Comparison of ENCODE assay signal across 19 mouse cellular contexts in the genomic region with DNA sequence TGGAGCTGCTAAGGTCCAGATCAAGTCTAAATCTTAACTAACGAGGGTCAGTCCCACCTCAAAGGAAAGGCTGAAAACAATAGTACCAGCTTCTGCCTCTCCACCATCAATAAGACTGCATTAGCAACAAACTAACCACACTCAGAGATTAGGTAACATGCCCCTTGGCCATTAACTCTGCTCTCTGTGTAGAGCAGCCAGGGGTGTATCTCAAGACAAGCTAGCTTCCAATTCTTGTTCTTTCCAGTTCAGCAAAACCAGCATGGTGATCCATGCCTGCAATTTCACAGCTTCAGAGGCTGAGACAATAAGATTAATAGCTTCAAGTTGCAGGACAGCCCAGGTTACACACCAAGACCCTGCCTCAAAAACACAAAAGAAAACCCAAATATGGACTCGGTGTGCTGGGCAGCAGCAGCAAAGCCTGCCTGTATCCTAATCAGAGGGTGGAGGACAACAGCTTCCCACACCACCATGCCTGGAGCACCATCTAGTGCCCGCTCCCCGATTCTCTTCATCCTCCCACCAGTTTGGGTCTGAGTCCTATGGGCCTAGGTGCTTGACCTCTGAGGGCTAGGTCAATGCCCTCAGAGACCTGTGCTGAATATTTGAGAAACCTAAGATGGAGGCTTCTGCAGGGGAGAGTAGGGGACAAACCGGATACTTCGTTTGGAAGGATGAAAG. TPM values are rescaled to one million over a fixed set of nuclear protein-coding genes. Genes with fewer than 3 reads are reported as not detected.
DNase-seq lines count a peak whose midpoint lies in the region; ATAC-seq and TF ChIP-seq lines count a peak whose summit lies in the region.
"Had no signal": no experiment of that assay in that cellular context is flagged by ENCODE, and none has a peak within 500 bp of the region (broad histone marks: within the 10 kb centered on the region; RNA-seq: fewer than 3 reads in every experiment).

No protein-coding gene starts in this region.

- peak; percentile 56 for TF ChIP-seq CTCF in kidney, adult 2 months (conservative IDR thresholded peaks at IDR 0.05; ENCODE audit: insufficient read depth, insufficient read length, low read depth, low read length)
- TF ChIP-seq CTCF in testis, adult 2 months (IDR thresholded peaks at IDR 0.05; ENCODE audit: control insufficient read depth, insufficient read depth, insufficient replicate concordance, low read depth, low read length): peak; percentile 26; the same call in 1 of the 2 replicates

- no peak overlapping the region for H3K27ac ChIP-seq in kidney, adult 2 months (ENCODE audit: insufficient read depth, low read depth, low read length)
- H3K27ac ChIP-seq in kidney, embryonic 16.5 days (ENCODE audit: low read length): no peak overlapping the region
- peak overlapping the region; percentile 19; the same call in 1 of the 2 replicates for H3K27ac ChIP-seq in liver, embryonic 16.5 days (ENCODE audit: low read length)
- no peak overlapping the region for H3K27ac ChIP-seq in liver, embryonic 12.5 days
- H3K27ac ChIP-seq in embryonic facial prominence, embryonic 10.5 days (replicated peaks): 0 out of 2 replicates have a peak overlapping the region, but pooled peaks have one; percentile 24
- H3K27ac ChIP-seq in testis, adult 2 months (ENCODE audit: control insufficient read depth, insufficient read depth, low read depth, low read length): no peak overlapping the region
- H3K27ac ChIP-seq: heart, embryonic 13.5 days; hindbrain, embryonic 12.5 days; limb, embryonic 15.5 days had no signal

- no peaks in the 10 kb centered on the region for H3K36me3 ChIP-seq in kidney, adult 2 months (ENCODE audit: control insufficient read depth, insufficient read depth, low read length)
- no peaks in the 10 kb centered on the region for H3K36me3 ChIP-seq in kidney, embryonic 16.5 days (ENCODE audit: insufficient read depth, low read length)
- no peaks in the 10 kb centered on the region for H3K36me3 ChIP-seq in liver, embryonic 16.5 days (ENCODE audit: control insufficient read depth, insufficient read depth)
- H3K36me3 ChIP-seq in liver, embryonic 12.5 days: no peaks in the 10 kb centered on the region
- peaks cover 26% of the 10 kb centered on the region for H3K36me3 ChIP-seq in embryonic facial prominence, embryonic 10.5 days (replicated peaks)
- no peaks in the 10 kb centered on the region for H3K36me3 ChIP-seq in testis, adult 2 months (ENCODE audit: control insufficient read depth, insufficient read depth, low read length)
- H3K36me3 ChIP-seq: heart, embryonic 13.5 days; hindbrain, embryonic 12.5 days; limb, embryonic 15.5 days had no signal

- H3K4me2 ChIP-seq in kidney, embryonic 16.5 days (replicated peaks; ENCODE audit: low read depth, low read length): no peak overlapping the region
- H3K4me2 ChIP-seq in liver, embryonic 16.5 days (ENCODE audit: low read depth, low read length): no peak overlapping the region
- no peak overlapping the region for H3K4me2 ChIP-seq in liver, embryonic 12.5 days
- H3K4me2 ChIP-seq: heart, embryonic 13.5 days; hindbrain, embryonic 12.5 days; limb, embryonic 15.5 days had no signal

- WGBS in kidney, adult 2 months: 59% methylated on average over 6 of the region's 6 CpGs
- 46% methylated on average over 6 of the region's 6 CpGs for WGBS in kidney, embryonic 16.5 days
- WGBS in liver, embryonic 16.5 days (ENCODE audit: insufficient replicate concordance): 60% methylated on average over 6 of the region's 6 CpGs
- 50% methylated on average over 6 of the region's 6 CpGs for WGBS in liver, embryonic 12.5 days (ENCODE audit: insufficient replicate concordance)
- 55% methylated on average over 6 of the region's 6 CpGs for WGBS in embryonic facial prominence, embryonic 10.5 days

- ATAC-seq in kidney, embryonic 16.5 days (ENCODE audit: low FRiP score, low TSS enrichment): no peak
- ATAC-seq in liver, embryonic 16.5 days (ENCODE audit: low read depth): no peak
- no peak for ATAC-seq in liver, embryonic 12.5 days
- ATAC-seq: CD4-positive, CD25-positive, alpha-beta regulatory T cell, adult 4 months had no signal

- DNase-seq in kidney, adult 2 months: no peak
- no peak for DNase-seq in embryonic facial prominence, embryonic 10.5 days (ENCODE audit: low spot score)
- no peak for DNase-seq in urinary bladder, adult 18-20 months (ENCODE audit: low spot score in 2 of 2)
- no peak for DNase-seq in retina, postnatal 1 day
- DNase-seq: adrenal gland, adult 8-10 months; cerebellum, adult 2 months; gastrocnemius, postnatal 36 days; layer of hippocampus, adult 9-11 months; midbrain, embryonic 14.5 days; right cerebral cortex, postnatal 25 days; thymus, adult 2 months had no signal

- H3K4me1 ChIP-seq in kidney, adult 2 months (ENCODE audit: control insufficient read depth, insufficient read depth, low read length): peaks cover 16% of the 10 kb centered on the region; the same call in 1 of the 2 replicates
- H3K4me1 ChIP-seq in kidney, embryonic 16.5 days (ENCODE audit: insufficient read depth, low read length): peaks cover 22% of the 10 kb centered on the region
- peaks cover 5% of the 10 kb centered on the region; the same call in 1 of the 2 replicates for H3K4me1 ChIP-seq in liver, embryonic 16.5 days (ENCODE audit: control insufficient read depth, low read depth, low read length)
- peaks cover 21% of the 10 kb centered on the region for H3K4me1 ChIP-seq in liver, embryonic 12.5 days
- peaks cover 32% of the 10 kb centered on the region for H3K4me1 ChIP-seq in embryonic facial prominence, embryonic 10.5 days
- peaks cover 16% of the 10 kb centered on the region for H3K4me1 ChIP-seq in testis, adult 2 months (ENCODE audit: control insufficient read depth, insufficient read depth, low read length)

- no peak overlapping the region for H3K4me3 ChIP-seq in kidney, adult 2 months (ENCODE audit: insufficient read depth, low read depth, low read length)
- H3K4me3 ChIP-seq in kidney, embryonic 16.5 days (ENCODE audit: low read length): no peak overlapping the region
- H3K4me3 ChIP-seq in liver, embryonic 16.5 days (ENCODE audit: low read depth, low read length): no peak overlapping the region
- no peak overlapping the region for H3K4me3 ChIP-seq in liver, embryonic 12.5 days
- H3K4me3 ChIP-seq in embryonic facial prominence, embryonic 10.5 days: no peak overlapping the region
- H3K4me3 ChIP-seq in testis, adult 2 months (ENCODE audit: control insufficient read depth, low read depth, low read length): no peak overlapping the region
- H3K4me3 ChIP-seq: heart, embryonic 13.5 days; hindbrain, embryonic 12.5 days; limb, embryonic 15.5 days had no signal

- H3K27me3 ChIP-seq in kidney, adult 2 months (replicated peaks; ENCODE audit: control insufficient read depth, insufficient read depth, low read length): no peaks in the 10 kb centered on the region
- H3K27me3 ChIP-seq in kidney, embryonic 16.5 days (ENCODE audit: insufficient read depth, low read length): no peaks in the 10 kb centered on the region
- H3K27me3 ChIP-seq in liver, embryonic 16.5 days (ENCODE audit: control insufficient read depth, insufficient read depth, low read depth, low read length): no peaks in the 10 kb centered on the region
- H3K27me3 ChIP-seq in liver, embryonic 12.5 days (replicated peaks): peaks cover 8% of the 10 kb centered on the region; the same call in 1 of the 2 replicates
- peaks cover 18% of the 10 kb centered on the region for H3K27me3 ChIP-seq in embryonic facial prominence, embryonic 10.5 days (replicated peaks; ENCODE audit: low read depth, poor library complexity, severe bottlenecking)
- H3K27me3 ChIP-seq in testis, adult 2 months (ENCODE audit: control insufficient read depth, insufficient read depth, low read length): no peaks in the 10 kb centered on the region
- H3K27me3 ChIP-seq: heart, embryonic 13.5 days; limb, embryonic 15.5 days had no signal

- TF ChIP-seq POLR2A in kidney, adult 2 months (IDR thresholded peaks at IDR 0.05; ENCODE audit: low read depth, low read length): no peak
- no peak for TF ChIP-seq POLR2A in testis, adult 2 months (IDR thresholded peaks at IDR 0.05; ENCODE audit: control insufficient read depth, low read depth, low read length)

- no peak overlapping the region for H3K9ac ChIP-seq in kidney, embryonic 16.5 days (replicated peaks; ENCODE audit: low read length)
- H3K9ac ChIP-seq in liver, embryonic 16.5 days (ENCODE audit: low read depth, low read length): no peak overlapping the region; the same call in 1 of the 2 replicates
- H3K9ac ChIP-seq in liver, embryonic 12.5 days: no peak overlapping the region
- H3K9ac ChIP-seq: heart, embryonic 13.5 days; hindbrain, embryonic 12.5 days; limb, embryonic 15.5 days had no signal

- no peaks in the 10 kb centered on the region for H3K9me3 ChIP-seq in kidney, embryonic 16.5 days (ENCODE audit: low read length)
- no peaks in the 10 kb centered on the region for H3K9me3 ChIP-seq in liver, embryonic 16.5 days (replicated peaks; ENCODE audit: control insufficient read depth, low read length)
- H3K9me3 ChIP-seq in liver, embryonic 12.5 days (replicated peaks): no peaks in the 10 kb centered on the region
- no peaks in the 10 kb centered on the region for H3K9me3 ChIP-seq in embryonic facial prominence, embryonic 10.5 days
- H3K9me3 ChIP-seq: heart, embryonic 13.5 days; hindbrain, embryonic 12.5 days; limb, embryonic 15.5 days had no signal

RNA-seq across cellular contexts. Expression of gene Acsf2, which starts 3.1 kb away (rescaled TPM):
- 29.6 and 36.2 TPM in 2 replicates for polyA plus RNA-seq in kidney, adult 2 months (2012; rRNA removed)
- polyA plus RNA-seq in kidney, embryonic 16.5 days (2015; fragmentation: Nextera tagmentation; extraction: Ambion mirVana): 7.9 and 9.1 TPM in 2 replicates
- polyA plus RNA-seq in liver, embryonic 16.5 days (2015; fragmentation: Nextera tagmentation; extraction: Ambion mirVana): 1.4 and 1.5 TPM in 2 replicates
- polyA plus RNA-seq in liver, embryonic 12.5 days (2016; fragmentation: Nextera tagmentation; extraction: Ambion mirVana): 1.1 and 1.2 TPM in 2 replicates
- polyA plus RNA-seq in embryonic facial prominence, embryonic 10.5 days (2016; fragmentation: Nextera tagmentation; extraction: Ambion mirVana): 3.9 and 4.1 TPM in 2 replicates
- polyA plus RNA-seq in testis, adult 2 months (2012; rRNA removed): 7.0 and 8.3 TPM in 2 replicates

RNA-seq across cellular contexts. Expression of gene Lrrc59, which starts 31.0 kb away (rescaled TPM):
- polyA plus RNA-seq in kidney, adult 2 months (2012; rRNA removed): 43.4 and 43.6 TPM in 2 replicates
- 211 and 218 TPM in 2 replicates for polyA plus RNA-seq in kidney, embryonic 16.5 days (2015; fragmentation: Nextera tagmentation; extraction: Ambion mirVana)
- 78.4 and 82.0 TPM in 2 replicates for polyA plus RNA-seq in liver, embryonic 16.5 days (2015; fragmentation: Nextera tagmentation; extraction: Ambion mirVana)
- polyA plus RNA-seq in liver, embryonic 12.5 days (2016; fragmentation: Nextera tagmentation; extraction: Ambion mirVana): 182 and 186 TPM in 2 replicates
- 258 and 280 TPM in 2 replicates for polyA plus RNA-seq in embryonic facial prominence, embryonic 10.5 days (2016; fragmentation: Nextera tagmentation; extraction: Ambion mirVana)
- polyA plus RNA-seq in testis, adult 2 months (2012; rRNA removed): 75.9 and 78.0 TPM in 2 replicates

RNA-seq across cellular contexts. Expression of gene Chad, which starts 33.7 kb away (rescaled TPM):
- polyA plus RNA-seq in kidney, adult 2 months (2012; rRNA removed): 0.10 and 0.22 TPM in 2 replicates
- 0.58 and 0.64 TPM in 2 replicates for polyA plus RNA-seq in kidney, embryonic 16.5 days (2015; fragmentation: Nextera tagmentation; extraction: Ambion mirVana)
- polyA plus RNA-seq in liver, embryonic 16.5 days (2015; fragmentation: Nextera tagmentation; extraction: Ambion mirVana): 0.05 and 0.08 TPM in 2 replicates
- polyA plus RNA-seq in liver, embryonic 12.5 days (2016; fragmentation: Nextera tagmentation; extraction: Ambion mirVana): 0.10 TPM in 1 of 2 replicates, not detected in the other
- polyA plus RNA-seq in embryonic facial prominence, embryonic 10.5 days (2016; fragmentation: Nextera tagmentation; extraction: Ambion mirVana): 0.09 and 0.11 TPM in 2 replicates
- polyA plus RNA-seq in testis, adult 2 months (2012; rRNA removed): 0.14 TPM in 1 of 2 replicates, not detected in the other
- polyA plus RNA-seq: midbrain, embryonic 14.5 days had no signal

RNA-seq across cellular contexts. Expression of gene Rsad1, which starts 49.5 kb away (rescaled TPM):
- 8.6 and 10.1 TPM in 2 replicates for polyA plus RNA-seq in kidney, adult 2 months (2012; rRNA removed)
- 4.3 and 6.1 TPM in 2 replicates for polyA plus RNA-seq in kidney, embryonic 16.5 days (2015; fragmentation: Nextera tagmentation; extraction: Ambion mirVana)
- polyA plus RNA-seq in liver, embryonic 16.5 days (2015; fragmentation: Nextera tagmentation; extraction: Ambion mirVana): 1.0 and 1.3 TPM in 2 replicates
- polyA plus RNA-seq in liver, embryonic 12.5 days (2016; fragmentation: Nextera tagmentation; extraction: Ambion mirVana): 2.0 and 3.2 TPM in 2 replicates
- 4.5 and 5.1 TPM in 2 replicates for polyA plus RNA-seq in embryonic facial prominence, embryonic 10.5 days (2016; fragmentation: Nextera tagmentation; extraction: Ambion mirVana)
- polyA plus RNA-seq in testis, adult 2 months (2012; rRNA removed): 5.1 and 5.4 TPM in 2 replicates

RNA-seq across cellular contexts. Expression of gene Mrpl27, which starts 55.0 kb away (rescaled TPM):
- 92.0 and 121 TPM in 2 replicates for polyA plus RNA-seq in kidney, adult 2 months (2012; rRNA removed)
- 141 and 148 TPM in 2 replicates for polyA plus RNA-seq in kidney, embryonic 16.5 days (2015; fragmentation: Nextera tagmentation; extraction: Ambion mirVana)
- polyA plus RNA-seq in liver, embryonic 16.5 days (2015; fragmentation: Nextera tagmentation; extraction: Ambion mirVana): 55.7 and 56.6 TPM in 2 replicates
- polyA plus RNA-seq in liver, embryonic 12.5 days (2016; fragmentation: Nextera tagmentation; extraction: Ambion mirVana): 89.1 and 95.3 TPM in 2 replicates
- 141 and 153 TPM in 2 replicates for polyA plus RNA-seq in embryonic facial prominence, embryonic 10.5 days (2016; fragmentation: Nextera tagmentation; extraction: Ambion mirVana)
- 24.0 and 24.2 TPM in 2 replicates for polyA plus RNA-seq in testis, adult 2 months (2012; rRNA removed)

Comparison
In these comparisons a context has a peak if more than half of its experiments do, and no peak if none do; other contexts are left out.
1. H3K27ac ChIP-seq: peak in liver, embryonic 16.5 days (single experiment) and embryonic facial prominence, embryonic 10.5 days (single experiment); none in kidney, adult 2 months (single experiment), kidney, embryonic 16.5 days (single experiment), liver, embryonic 12.5 days (single experiment) and testis, adult 2 months (single experiment).